Mouse (Mus musculus): ENCODE measurements around the gene Sall4. TPM values are rescaled to one million over a fixed set of nuclear protein-coding genes. Genes with fewer than 3 reads are reported as not detected.
A peak's percentile ranks its signal among the peaks of the same experiment; 100 is the strongest.

Sall4 gene
- polyA plus RNA-seq, 1 experiment from 2014 or later: 0.08 TPM

DNA sequence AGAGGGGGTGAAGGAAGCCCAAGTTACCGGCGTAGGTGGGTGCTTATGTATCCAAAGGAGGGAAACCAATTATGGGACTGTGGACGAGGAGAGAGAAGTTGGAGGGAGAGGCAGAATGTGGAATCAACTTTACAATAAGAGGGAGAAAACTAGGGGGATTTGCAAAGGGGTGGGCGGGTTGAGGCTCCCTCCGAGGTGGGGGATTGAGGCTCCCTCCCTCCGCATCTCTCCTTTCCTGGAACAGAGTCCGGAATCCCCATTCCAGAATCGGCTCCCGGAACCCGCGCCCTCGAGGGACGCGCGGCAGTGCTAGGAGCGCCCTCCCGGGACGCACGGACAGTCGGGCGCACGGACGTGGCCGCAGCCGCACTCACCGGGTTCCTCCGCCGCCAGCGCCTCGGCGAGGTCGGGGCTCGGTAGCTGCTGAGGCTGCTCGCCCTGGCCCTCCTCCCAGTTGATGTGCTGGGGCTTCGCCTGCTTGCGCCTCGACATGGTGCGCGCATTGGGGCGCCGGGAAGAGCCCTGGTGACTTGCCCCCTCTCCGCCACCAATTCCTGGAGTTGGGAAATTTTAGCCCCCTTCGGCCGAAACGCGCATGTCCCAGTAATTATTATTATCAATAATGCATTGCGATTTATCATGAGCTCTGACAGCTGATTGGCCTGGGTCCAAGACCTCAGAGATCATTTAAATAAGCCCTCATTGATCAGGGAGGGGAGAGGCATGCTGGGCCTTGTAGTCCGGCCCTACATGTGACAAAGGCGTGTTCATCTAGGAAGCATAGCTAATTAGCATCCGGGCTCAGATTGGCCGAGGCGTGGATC, 993 bp downstream of the Sall4 start:
- peak; percentile 12; the same call in 1 of the 2 replicates for TF ChIP-seq CTCF (IDR thresholded peaks at IDR 0.05; ENCODE audit: low read depth)
- Histone ChIP-seq H3K27me3 (replicated peaks; ENCODE audit: control insufficient read depth, insufficient read depth, low read length) (peaks cover 59% of the 10 kb centered on the region), H3K9ac (ENCODE audit: low read depth, low read length) (no peak overlapping the region), H3K4me2 (replicated peaks; ENCODE audit: low read depth) (peak overlapping the region; percentile 75), H3K9me3 (ENCODE audit: control insufficient read depth) (no peaks in the 10 kb centered on the region), H3K36me3 (ENCODE audit: control insufficient read depth, insufficient read depth) (no peaks in the 10 kb centered on the region; the same call in 1 of the 2 replicates), H3K4me3 (ENCODE audit: low read depth, low read length) (peak overlapping the region; percentile 47), H3K4me1 (replicated peaks; ENCODE audit: control insufficient read depth, insufficient read depth, low read length) (peaks cover 7% of the 10 kb centered on the region), H3K27ac (ENCODE audit: low read depth, low read length) (no peak overlapping the region)
- ATAC-seq: no peak
- under 1% methylated on average over 52 of the region's 52 CpGs for WGBS

- peak overlapping the region; percentile 75 for H3K4me2 ChIP-seq (replicated peaks; ENCODE audit: low read depth)
- H3K36me3 ChIP-seq (ENCODE audit: control insufficient read depth, insufficient read depth): no peaks in the 10 kb centered on the region; the same call in 1 of the 2 replicates
- TF ChIP-seq CTCF (IDR thresholded peaks at IDR 0.05; ENCODE audit: low read depth): no peak
- peak; percentile 23 for ATAC-seq
- H3K9me3 ChIP-seq (ENCODE audit: control insufficient read depth): no peaks in the 10 kb centered on the region
- under 1% methylated on average over 62 of the region's 65 CpGs for WGBS
- no peak overlapping the region for H3K27ac ChIP-seq (ENCODE audit: low read depth, low read length)
- H3K4me1 ChIP-seq (replicated peaks; ENCODE audit: control insufficient read depth, insufficient read depth, low read length): peaks cover 7% of the 10 kb centered on the region
- peaks cover 59% of the 10 kb centered on the region for H3K27me3 ChIP-seq (replicated peaks; ENCODE audit: control insufficient read depth, insufficient read depth, low read length)
- H3K4me3 ChIP-seq (ENCODE audit: low read depth, low read length): peak overlapping the region; percentile 47
- H3K9ac ChIP-seq (ENCODE audit: low read depth, low read length): peak overlapping the region; percentile 34; the same call in 1 of the 2 replicates
Observed at GRCm38 (mm10) chr2:168765696-168766537, 1.8 kb downstream of the Sall4 start.

DNA sequence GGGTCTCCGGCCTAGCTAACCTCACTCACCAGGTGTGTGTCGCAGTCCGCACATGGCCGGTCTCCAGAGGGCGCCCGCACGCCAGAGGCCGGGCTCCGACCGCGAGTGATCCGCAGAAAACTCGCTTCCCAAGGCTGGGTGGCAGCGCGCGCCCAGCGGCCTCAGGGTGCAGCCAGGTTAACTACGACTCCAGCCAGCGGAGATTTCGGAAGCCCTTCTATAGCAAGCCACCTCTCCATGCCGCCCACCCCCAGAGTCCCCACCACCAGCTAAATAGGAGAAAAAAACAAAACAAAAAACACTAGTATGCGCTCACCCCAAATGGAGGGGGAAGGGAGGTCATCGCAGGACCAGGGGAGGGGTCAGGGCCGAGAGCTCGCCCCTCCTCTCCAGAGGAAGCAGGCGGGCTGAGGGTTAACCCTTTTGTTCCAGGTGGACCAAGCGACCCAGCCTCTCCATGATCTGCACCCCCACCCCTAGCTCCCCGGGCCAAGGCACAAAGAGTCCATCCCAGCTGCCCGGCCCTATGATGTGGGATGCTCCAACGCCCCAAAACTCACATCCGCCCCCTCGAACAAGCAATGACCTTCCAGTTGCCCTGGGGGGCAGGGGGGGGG, 2.6 kb downstream of the Sall4 start:
- Histone ChIP-seq H3K4me1 (replicated peaks; ENCODE audit: control insufficient read depth, insufficient read depth, low read length) (peaks cover 7% of the 10 kb centered on the region), H3K27ac (ENCODE audit: low read depth, low read length) (no peak overlapping the region), H3K27me3 (replicated peaks; ENCODE audit: control insufficient read depth, insufficient read depth, low read length) (peaks cover 59% of the 10 kb centered on the region), H3K9ac (ENCODE audit: low read depth, low read length) (0 out of 2 replicates have a peak overlapping the region, but pooled peaks have one; percentile 34), H3K4me3 (ENCODE audit: low read depth, low read length) (peak overlapping the region; percentile 47), H3K4me2 (replicated peaks; ENCODE audit: low read depth) (peak overlapping the region; percentile 75), H3K9me3 (ENCODE audit: control insufficient read depth) (no peaks in the 10 kb centered on the region), H3K36me3 (ENCODE audit: control insufficient read depth, insufficient read depth) (no peaks in the 10 kb centered on the region; the same call in 1 of the 2 replicates)
- 2% methylated on average over 32 of the region's 32 CpGs for WGBS
- peak; percentile 36; the same call in 1 of the 2 replicates for ATAC-seq
- peak; percentile 80 for TF ChIP-seq CTCF (IDR thresholded peaks at IDR 0.05; ENCODE audit: low read depth)

GRCm38 (mm10) chr2:168764460-168764867, 3.3 kb downstream of the Sall4 start:
- peaks cover 59% of the 10 kb centered on the region for H3K27me3 ChIP-seq (replicated peaks; ENCODE audit: control insufficient read depth, insufficient read depth, low read length)
- WGBS: 47% methylated on average over 9 of the region's 9 CpGs
- H3K27ac ChIP-seq (ENCODE audit: low read depth, low read length): no peak overlapping the region
- H3K36me3 ChIP-seq (ENCODE audit: control insufficient read depth, insufficient read depth): no peaks in the 10 kb centered on the region; the same call in 1 of the 2 replicates
- no peak for TF ChIP-seq CTCF (IDR thresholded peaks at IDR 0.05; ENCODE audit: low read depth)
- ATAC-seq: no peak
- no peak overlapping the region for H3K4me3 ChIP-seq (ENCODE audit: low read depth, low read length)
- no peak overlapping the region for H3K4me2 ChIP-seq (replicated peaks; ENCODE audit: low read depth)
- no peak overlapping the region for H3K9ac ChIP-seq (ENCODE audit: low read depth, low read length)
- H3K4me1 ChIP-seq (replicated peaks; ENCODE audit: control insufficient read depth, insufficient read depth, low read length): peaks cover 7% of the 10 kb centered on the region
- H3K9me3 ChIP-seq (ENCODE audit: control insufficient read depth): no peaks in the 10 kb centered on the region

GRCm38 (mm10) chr2:168763785-168764184, 4.0 kb downstream of the Sall4 start:
- H3K4me3 ChIP-seq (ENCODE audit: low read depth, low read length): no peak overlapping the region
- no peaks in the 10 kb centered on the region for H3K9me3 ChIP-seq (ENCODE audit: control insufficient read depth)
- H3K36me3 ChIP-seq (ENCODE audit: control insufficient read depth, insufficient read depth): no peaks in the 10 kb centered on the region
- peaks cover 7% of the 10 kb centered on the region for H3K4me1 ChIP-seq (replicated peaks; ENCODE audit: control insufficient read depth, insufficient read depth, low read length)
- WGBS: 57% methylated on average over 7 of the region's 7 CpGs
- no peak overlapping the region for H3K27ac ChIP-seq (ENCODE audit: low read depth, low read length)
- H3K9ac ChIP-seq (ENCODE audit: low read depth, low read length): no peak overlapping the region
- H3K4me2 ChIP-seq (replicated peaks; ENCODE audit: low read depth): no peak overlapping the region
- peaks cover 55% of the 10 kb centered on the region for H3K27me3 ChIP-seq (replicated peaks; ENCODE audit: control insufficient read depth, insufficient read depth, low read length)
- ATAC-seq: no peak
- TF ChIP-seq CTCF (IDR thresholded peaks at IDR 0.05; ENCODE audit: low read depth): no peak

Data from intestine, postnatal 0 days (tissue).